ENCODE assay signal across 8 mouse cellular contexts in genomic region chr17:46678416-46678815, GRCm38 (mm10). TPM values are rescaled to one million over a fixed set of nuclear protein-coding genes. Genes with fewer than 3 reads are reported as not detected.
DNase-seq lines count a peak whose midpoint lies in the region; ATAC-seq and TF ChIP-seq lines count a peak whose summit lies in the region.

Gene Mea1 (plus strand): TSS chr17:46678793.

- 83% methylated on average over 9 of the region's 9 CpGs for WGBS in forebrain, postnatal 0 days
- 94% methylated on average over 8 of the region's 9 CpGs for WGBS in hindbrain, embryonic 11.5 days
- 97% methylated on average over 8 of the region's 9 CpGs for WGBS in midbrain, embryonic 10.5 days

- no peaks in the 10 kb centered on the region for H3K27me3 ChIP-seq in forebrain, postnatal 0 days (ENCODE audit: insufficient read depth, low read length)
- no peaks in the 10 kb centered on the region for H3K27me3 ChIP-seq in hindbrain, embryonic 11.5 days (ENCODE audit: control insufficient read depth, insufficient read depth, low read length)
- H3K27me3 ChIP-seq in midbrain, embryonic 10.5 days (ENCODE audit: low read depth, poor library complexity, severe bottlenecking): no peaks in the 10 kb centered on the region

- H3K4me1 ChIP-seq in forebrain, postnatal 0 days (ENCODE audit: insufficient read depth): peaks cover 18% of the 10 kb centered on the region
- peaks cover 9% of the 10 kb centered on the region; the same call in 1 of the 2 replicates for H3K4me1 ChIP-seq in hindbrain, embryonic 11.5 days (replicated peaks; ENCODE audit: control insufficient read depth, insufficient read depth, low read length)
- H3K4me1 ChIP-seq in midbrain, embryonic 10.5 days: peaks cover 52% of the 10 kb centered on the region

- H3K36me3 ChIP-seq in forebrain, postnatal 0 days (ENCODE audit: insufficient read depth): peaks cover 43% of the 10 kb centered on the region
- peaks cover 3% of the 10 kb centered on the region for H3K36me3 ChIP-seq in hindbrain, embryonic 11.5 days (ENCODE audit: control insufficient read depth, insufficient read depth, low read length)
- H3K36me3 ChIP-seq in midbrain, embryonic 10.5 days: peaks cover 53% of the 10 kb centered on the region

- no peak for ATAC-seq in forebrain, postnatal 0 days
- no peak for ATAC-seq in hindbrain, embryonic 11.5 days (ENCODE audit: low FRiP score)

- H3K4me2 ChIP-seq in forebrain, postnatal 0 days (ENCODE audit: low read depth): peak within 1 kb of the TSS; percentile 64
- peak within 1 kb of the TSS; percentile 59 for H3K4me2 ChIP-seq in hindbrain, embryonic 11.5 days (replicated peaks; ENCODE audit: low read depth, low read length)

- no peak for TF ChIP-seq CTCF in forebrain, postnatal 0 days (IDR thresholded peaks at IDR 0.05; ENCODE audit: low read depth)

- intact Hi-C loops in left cerebral cortex, postnatal 36 days (cut with DNase I): no loop called here

- no peaks in the 10 kb centered on the region for H3K9me3 ChIP-seq in forebrain, postnatal 0 days (ENCODE audit: low read length)
- no peaks in the 10 kb centered on the region for H3K9me3 ChIP-seq in hindbrain, embryonic 11.5 days (ENCODE audit: control insufficient read depth, low read length)
- no peaks in the 10 kb centered on the region for H3K9me3 ChIP-seq in midbrain, embryonic 10.5 days (replicated peaks)

- H3K4me3 ChIP-seq in forebrain, postnatal 0 days (ENCODE audit: low read depth, low read length): peak within 1 kb of the TSS; percentile 82
- peak within 1 kb of the TSS; percentile 89 for H3K4me3 ChIP-seq in hindbrain, embryonic 11.5 days (ENCODE audit: low read depth, low read length)
- peak within 1 kb of the TSS; percentile 92 for H3K4me3 ChIP-seq in midbrain, embryonic 10.5 days

- H3K27ac ChIP-seq in forebrain, postnatal 0 days (ENCODE audit: low read depth, low read length): no peak within 1 kb of the TSS
- no peak within 1 kb of the TSS for H3K27ac ChIP-seq in hindbrain, embryonic 11.5 days (ENCODE audit: low read depth, low read length)
- H3K27ac ChIP-seq in midbrain, embryonic 10.5 days (replicated peaks): peak within 1 kb of the TSS; percentile 89; the same call in 1 of the 2 replicates

- no peak for DNase-seq in thymus, postnatal 0 days (ENCODE audit: low spot score)
- DNase-seq in thymus, postnatal 36 days: no peak
- DNase-seq in forebrain, postnatal 0 days: no peak
- DNase-seq in hindbrain, embryonic 11.5 days (ENCODE audit: low spot score): no peak
- DNase-seq in left cerebral cortex, postnatal 36 days (ENCODE audit: low spot score in 2 of 2): no peak
- DNase-seq in midbrain, embryonic 10.5 days (ENCODE audit: low spot score): no peak
- DNase-seq in MN1 (ENCODE audit: low spot score): no peak
- DNase-seq in cerebellum, adult 8-10 months: no peak

- H3K9ac ChIP-seq in forebrain, postnatal 0 days: peak within 1 kb of the TSS; percentile 69
- H3K9ac ChIP-seq in hindbrain, embryonic 11.5 days (ENCODE audit: low read depth, low read length): peak within 1 kb of the TSS; percentile 67; the same call in 1 of the 2 replicates

RNA-seq across cellular contexts. Expression of gene Mea1, which starts in this region (rescaled TPM):
- polyA plus RNA-seq in thymus, postnatal 0 days (2015; fragmentation: Nextera tagmentation; extraction: Ambion mirVana): 106 and 109 TPM in 2 replicates
- 124 and 169 TPM in 2 replicates for total RNA-seq in forebrain, postnatal 0 days (2014; rRNA removed)
- 280 and 286 TPM in 2 replicates for polyA plus RNA-seq in forebrain, postnatal 0 days (2015; fragmentation: Nextera tagmentation; extraction: Ambion mirVana)
- polyA plus RNA-seq in hindbrain, embryonic 11.5 days (2014; fragmentation: Nextera tagmentation; extraction: Ambion mirVana): 192 and 201 TPM in 2 replicates
- 100 to 1,000 TPM; 118 to 128 TPM for total RNA-seq in left cerebral cortex, postnatal 36 days (2021)
- polyA plus RNA-seq in midbrain, embryonic 10.5 days (2016; fragmentation: Nextera tagmentation; extraction: Ambion mirVana): 178 and 180 TPM in 2 replicates
